Mouse (Mus musculus): Measurements from ENCODE around the gene Nrxn2. TPM values are rescaled to one million over a fixed set of nuclear protein-coding genes. Genes with fewer than 3 reads are reported as not detected.

The Nrxn2 gene
- polyA plus RNA-seq, 1 experiment from 2014 or later, result 54.1 TPM

- H3K4me1 ChIP-seq (ENCODE audit: control insufficient read depth, insufficient read depth, low read length), result peaks cover 54% of the 10 kb centered on the region
- H3K9ac ChIP-seq (replicated peaks; ENCODE audit: low read length), result peak overlapping the region; percentile 56
- ATAC-seq (ENCODE audit: low FRiP score, low TSS enrichment) (peak; percentile 35), DNase-seq (peak; percentile 87)
- no peaks in the 10 kb centered on the region for H3K9me3 ChIP-seq (ENCODE audit: control insufficient read depth, low read length)
- H3K4me2 ChIP-seq (ENCODE audit: low read length), result peak overlapping the region; percentile 85
- WGBS, result 3% methylated on average over 20 of the region's 20 CpGs
- H3K4me3 ChIP-seq (replicated peaks; ENCODE audit: low read depth, low read length), result peak overlapping the region; percentile 91
- H3K36me3 ChIP-seq (ENCODE audit: control insufficient read depth, insufficient read depth, low read length), result peaks cover 32% of the 10 kb centered on the region
- peak overlapping the region; percentile 91 for H3K27ac ChIP-seq (replicated peaks; ENCODE audit: low read depth, low read length)
- H3K27me3 ChIP-seq (ENCODE audit: control insufficient read depth, insufficient read depth, low read length), result no peaks in the 10 kb centered on the region
These were observed 84.2 kb downstream of the Nrxn2 start for GRCm38 (mm10) chr19:6502543-6503319.

- peak overlapping the region; percentile 14 for H3K4me2 ChIP-seq (ENCODE audit: low read length)
- DNase-seq (peak; percentile 59), ATAC-seq (ENCODE audit: low FRiP score, low TSS enrichment) (no peak)
- no peaks in the 10 kb centered on the region for H3K27me3 ChIP-seq (ENCODE audit: control insufficient read depth, insufficient read depth, low read length)
- H3K9me3 ChIP-seq (ENCODE audit: control insufficient read depth, low read length), result no peaks in the 10 kb centered on the region
- H3K4me3 ChIP-seq (replicated peaks; ENCODE audit: low read depth, low read length), result no peak overlapping the region
- WGBS, result 57% methylated on average over 15 of the region's 16 CpGs
- H3K36me3 ChIP-seq (ENCODE audit: control insufficient read depth, insufficient read depth, low read length), result peaks cover 41% of the 10 kb centered on the region
- H3K9ac ChIP-seq (replicated peaks; ENCODE audit: low read length), result peak overlapping the region; percentile 29; the same call in 1 of the 2 replicates
- peaks cover 54% of the 10 kb centered on the region for H3K4me1 ChIP-seq (ENCODE audit: control insufficient read depth, insufficient read depth, low read length)
- H3K27ac ChIP-seq (replicated peaks; ENCODE audit: low read depth, low read length), result 0 out of 2 replicates have a peak overlapping the region, but pooled peaks have one; percentile 3
These were observed 85.6 kb downstream of the Nrxn2 start for GRCm38 (mm10) chr19:6503926-6504655.

GRCm38 (mm10) chr19:6504656-6505045 is 86.1 kb downstream of the Nrxn2 start:
- Histone ChIP-seq H3K9ac (replicated peaks; ENCODE audit: low read length) (peak overlapping the region; percentile 29; the same call in 1 of the 2 replicates), H3K27ac (replicated peaks; ENCODE audit: low read depth, low read length) (no peak overlapping the region), H3K27me3 (ENCODE audit: control insufficient read depth, insufficient read depth, low read length) (no peaks in the 10 kb centered on the region), H3K4me3 (replicated peaks; ENCODE audit: low read depth, low read length) (no peak overlapping the region), H3K36me3 (ENCODE audit: control insufficient read depth, insufficient read depth, low read length) (peaks cover 46% of the 10 kb centered on the region), H3K4me2 (ENCODE audit: low read length) (peak overlapping the region; percentile 14; the same call in 1 of the 2 replicates), H3K4me1 (ENCODE audit: control insufficient read depth, insufficient read depth, low read length) (peaks cover 50% of the 10 kb centered on the region), H3K9me3 (ENCODE audit: control insufficient read depth, low read length) (no peaks in the 10 kb centered on the region)
- ATAC-seq (ENCODE audit: low FRiP score, low TSS enrichment) (no peak), DNase-seq (no peak)
- 92% methylated on average over 12 of the region's 12 CpGs for WGBS

DNA sequence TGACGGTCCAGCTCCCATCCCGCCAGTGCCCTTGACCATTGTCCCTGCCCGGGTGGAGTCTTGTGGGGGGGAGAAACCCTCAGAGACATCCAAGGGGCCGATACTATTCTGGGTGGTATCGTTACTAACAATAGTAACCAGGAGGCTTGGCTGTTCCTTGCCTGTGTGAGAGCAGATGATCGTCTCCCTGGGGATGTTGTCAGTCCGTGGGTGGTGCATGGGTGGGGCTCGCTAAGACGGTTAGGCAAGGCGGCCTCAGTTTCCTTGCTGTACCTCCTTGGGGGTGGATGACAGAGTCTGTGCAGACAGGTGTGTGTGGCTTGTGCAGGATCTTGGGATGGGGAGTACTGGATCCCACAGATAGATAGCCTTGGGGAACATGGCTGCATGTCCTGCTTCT is 88.9 kb downstream of the Nrxn2 start:
- ATAC-seq (ENCODE audit: low FRiP score, low TSS enrichment), result no peak
- no peak overlapping the region for H3K9ac ChIP-seq (replicated peaks; ENCODE audit: low read length)
- H3K36me3 ChIP-seq (ENCODE audit: control insufficient read depth, insufficient read depth, low read length), result peaks cover 72% of the 10 kb centered on the region
- no peak overlapping the region for H3K27ac ChIP-seq (replicated peaks; ENCODE audit: low read depth, low read length)
- WGBS, result 55% methylated on average over 10 of the region's 10 CpGs
- no peaks in the 10 kb centered on the region for H3K27me3 ChIP-seq (ENCODE audit: control insufficient read depth, insufficient read depth, low read length)
- H3K4me1 ChIP-seq (ENCODE audit: control insufficient read depth, insufficient read depth, low read length), result peaks cover 24% of the 10 kb centered on the region
- H3K4me2 ChIP-seq (ENCODE audit: low read length), result no peak overlapping the region
- no peaks in the 10 kb centered on the region for H3K9me3 ChIP-seq (ENCODE audit: control insufficient read depth, low read length)
- DNase-seq, result no peak
- H3K4me3 ChIP-seq (replicated peaks; ENCODE audit: low read depth, low read length), result no peak overlapping the region

DNA sequence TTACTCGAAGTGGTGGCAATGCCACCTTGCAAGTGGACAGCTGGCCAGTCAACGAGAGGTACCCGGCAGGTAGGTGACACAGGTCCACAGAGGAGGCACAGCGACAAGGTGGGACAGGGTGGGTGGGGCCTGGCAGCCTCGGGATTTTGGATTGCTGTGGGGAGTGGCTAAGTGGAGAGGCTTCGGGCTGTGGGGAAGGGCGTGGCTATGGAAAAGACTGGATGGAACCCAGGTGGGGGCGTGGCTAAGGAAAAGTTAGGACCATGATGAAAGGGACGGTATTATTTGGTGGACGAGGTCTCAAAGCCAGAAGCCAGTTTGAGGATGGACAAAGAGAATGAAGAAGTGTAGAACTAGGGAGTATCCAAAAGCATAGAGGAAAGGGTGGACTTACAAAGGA is 91.3 kb downstream of the Nrxn2 start:
- Histone ChIP-seq H3K4me3 (replicated peaks; ENCODE audit: low read depth, low read length) (no peak overlapping the region), H3K4me2 (ENCODE audit: low read length) (no peak overlapping the region), H3K36me3 (ENCODE audit: control insufficient read depth, insufficient read depth, low read length) (peaks cover 92% of the 10 kb centered on the region), H3K27ac (replicated peaks; ENCODE audit: low read depth, low read length) (no peak overlapping the region), H3K4me1 (ENCODE audit: control insufficient read depth, insufficient read depth, low read length) (0 out of 2 replicates have a peak, but pooled peaks cover 3% of the 10 kb centered on the region), H3K9me3 (ENCODE audit: control insufficient read depth, low read length) (no peaks in the 10 kb centered on the region), H3K27me3 (ENCODE audit: control insufficient read depth, insufficient read depth, low read length) (no peaks in the 10 kb centered on the region), H3K9ac (replicated peaks; ENCODE audit: low read length) (no peak overlapping the region)
- no peak for DNase-seq
- WGBS, result 84% methylated on average over 10 of the region's 10 CpGs
- ATAC-seq (ENCODE audit: low FRiP score, low TSS enrichment), result no peak

GRCm38 (mm10) chr19:6510546-6510945 is 92.0 kb downstream of the Nrxn2 start:
- Histone ChIP-seq H3K36me3 (ENCODE audit: control insufficient read depth, insufficient read depth, low read length) (peaks cover 91% of the 10 kb centered on the region), H3K27ac (replicated peaks; ENCODE audit: low read depth, low read length) (no peak overlapping the region), H3K4me2 (ENCODE audit: low read length) (no peak overlapping the region), H3K9ac (replicated peaks; ENCODE audit: low read length) (no peak overlapping the region), H3K9me3 (ENCODE audit: control insufficient read depth, low read length) (no peaks in the 10 kb centered on the region), H3K4me1 (ENCODE audit: control insufficient read depth, insufficient read depth, low read length) (0 out of 2 replicates have a peak, but pooled peaks cover 3% of the 10 kb centered on the region), H3K27me3 (ENCODE audit: control insufficient read depth, insufficient read depth, low read length) (no peaks in the 10 kb centered on the region), H3K4me3 (replicated peaks; ENCODE audit: low read depth, low read length) (no peak overlapping the region)
- 94% methylated on average over 2 of the region's 2 CpGs for WGBS
- DNase-seq (no peak), ATAC-seq (ENCODE audit: low FRiP score, low TSS enrichment) (no peak)

DNA sequence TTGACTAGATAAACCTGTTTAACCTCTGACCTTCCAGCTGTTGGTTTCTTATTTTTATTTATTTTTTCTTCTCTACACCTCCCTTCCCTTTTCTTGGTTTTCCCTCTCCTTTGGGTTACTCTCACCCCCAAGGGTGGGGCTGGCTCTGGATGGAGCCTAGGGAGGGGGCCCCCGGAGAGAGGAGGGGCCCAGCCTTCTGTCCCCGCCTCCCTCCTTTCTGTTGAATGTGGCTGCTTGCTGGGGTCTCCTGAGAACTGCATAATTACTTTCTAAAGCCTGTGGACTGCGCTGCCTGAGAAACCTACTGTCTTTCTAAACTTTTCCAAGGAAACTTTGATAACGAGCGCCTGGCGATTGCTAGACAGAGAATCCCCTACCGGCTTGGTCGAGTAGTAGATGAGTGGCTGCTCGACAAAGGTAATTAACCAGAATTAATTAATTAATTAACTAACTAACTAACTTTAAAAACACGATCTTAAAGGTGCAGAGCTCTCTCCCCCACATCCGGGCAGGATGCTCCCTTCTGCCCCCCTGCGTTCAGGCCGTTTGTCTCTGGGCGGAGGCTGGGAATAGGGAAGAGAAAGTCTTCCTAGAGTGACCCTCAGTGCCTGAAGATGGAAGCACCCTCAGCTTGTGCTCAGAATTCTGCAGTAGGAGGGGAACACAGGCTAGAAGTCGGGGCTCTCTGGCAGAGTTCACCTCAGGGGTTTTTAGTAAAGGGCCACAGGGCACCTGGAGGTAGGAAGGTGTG is 95.0 kb downstream of the Nrxn2 start:
- ATAC-seq (ENCODE audit: low FRiP score, low TSS enrichment) (no peak), DNase-seq (peak; percentile 34)
- Histone ChIP-seq H3K4me3 (replicated peaks; ENCODE audit: low read depth, low read length) (no peak overlapping the region), H3K4me1 (ENCODE audit: control insufficient read depth, insufficient read depth, low read length) (peaks cover 19% of the 10 kb centered on the region), H3K9me3 (ENCODE audit: control insufficient read depth, low read length) (no peaks in the 10 kb centered on the region), H3K9ac (replicated peaks; ENCODE audit: low read length) (no peak overlapping the region), H3K27ac (replicated peaks; ENCODE audit: low read depth, low read length) (no peak overlapping the region), H3K27me3 (ENCODE audit: control insufficient read depth, insufficient read depth, low read length) (no peaks in the 10 kb centered on the region), H3K36me3 (ENCODE audit: control insufficient read depth, insufficient read depth, low read length) (peaks cover 88% of the 10 kb centered on the region), H3K4me2 (ENCODE audit: low read length) (no peak overlapping the region)
- 8% methylated on average over 15 of the region's 15 CpGs for WGBS

GRCm38 (mm10) chr19:6514940-6515339 is 96.4 kb downstream of the Nrxn2 start:
- WGBS, result 87% methylated on average over 6 of the region's 6 CpGs
- ATAC-seq (ENCODE audit: low FRiP score, low TSS enrichment), result no peak
- Histone ChIP-seq H3K4me2 (ENCODE audit: low read length) (no peak overlapping the region), H3K27ac (replicated peaks; ENCODE audit: low read depth, low read length) (no peak overlapping the region), H3K9me3 (ENCODE audit: control insufficient read depth, low read length) (no peaks in the 10 kb centered on the region), H3K4me3 (replicated peaks; ENCODE audit: low read depth, low read length) (no peak overlapping the region), H3K27me3 (ENCODE audit: control insufficient read depth, insufficient read depth, low read length) (no peaks in the 10 kb centered on the region), H3K4me1 (ENCODE audit: control insufficient read depth, insufficient read depth, low read length) (peaks cover 33% of the 10 kb centered on the region), H3K9ac (replicated peaks; ENCODE audit: low read length) (no peak overlapping the region), H3K36me3 (ENCODE audit: control insufficient read depth, insufficient read depth, low read length) (peaks cover 91% of the 10 kb centered on the region)
- DNase-seq, result no peak
